Mouse (Mus musculus) retina, adult 2 months (tissue): ENCODE data around the gene Gnai3.

Experiments
- DNase-seq: peaks from one replicate; pipeline ENCODE4 v3.0.0-alpha.2; 2012; ENCODE audit warnings: low read depth, low spot score

Gene Gnai3

GRCm38 (mm10) chr3:108112246-108112645 is 33.7 kb downstream of the Gnai3 start:
- no peak for DNase-seq

- DNase-seq = no peak
Measured at GRCm38 (mm10) chr3:108111320-108111719, 34.6 kb downstream of the Gnai3 start.

GRCm38 (mm10) chr3:108105281-108105680 is 40.7 kb downstream of the Gnai3 start:
- no peak for DNase-seq

- DNase-seq = no peak
Measured at GRCm38 (mm10) chr3:108102075-108102474, 43.9 kb downstream of the Gnai3 start.

GRCm38 (mm10) chr3:108101594-108101993 is 44.4 kb downstream of the Gnai3 start:
- DNase-seq = no peak

- no peak for DNase-seq
Measured at GRCm38 (mm10) chr3:108098316-108098715, 47.6 kb downstream of the Gnai3 start.

- no peak for DNase-seq
Measured at GRCm38 (mm10) chr3:108097656-108098055, 48.3 kb downstream of the Gnai3 start.

- no peak for DNase-seq
Measured at GRCm38 (mm10) chr3:108096726-108097125, 49.2 kb downstream of the Gnai3 start.

GRCm38 (mm10) chr3:108096226-108096625 is 49.7 kb downstream of the Gnai3 start:
- DNase-seq = no peak

GRCm38 (mm10) chr3:108094976-108095760 is 50.8 kb downstream of the Gnai3 start:
- no peak for DNase-seq

- DNase-seq = peak; percentile 71
Measured at GRCm38 (mm10) chr3:108094146-108094545, 51.8 kb downstream of the Gnai3 start.

- no peak for DNase-seq
Measured at GRCm38 (mm10) chr3:108093306-108093705, 52.6 kb downstream of the Gnai3 start.

GRCm38 (mm10) chr3:108092536-108093115 is 53.3 kb downstream of the Gnai3 start, which contains the start of gene Gnat2:
Gnat2 (plus strand) TSS chr3:108092789.
- no peak for DNase-seq

- no peak for DNase-seq
Measured at GRCm38 (mm10) chr3:108092030-108092429, 53.9 kb downstream of the Gnai3 start.

- no peak for DNase-seq
Measured at GRCm38 (mm10) chr3:108090561-108090960, 55.4 kb downstream of the Gnai3 start.

- DNase-seq = no peak
Measured at GRCm38 (mm10) chr3:108089916-108090315, 56.0 kb downstream of the Gnai3 start.

- no peak for DNase-seq
Measured at GRCm38 (mm10) chr3:108088842-108089380, 57.0 kb downstream of the Gnai3 start.

GRCm38 (mm10) chr3:108087329-108087728 is 58.6 kb downstream of the Gnai3 start:
- DNase-seq = no peak

- no peak for DNase-seq
Measured at GRCm38 (mm10) chr3:108086470-108086979, 59.4 kb downstream of the Gnai3 start, which contains the start of gene Ampd2. Ampd2 (minus strand) TSS chr3:108086651.

- no peak for DNase-seq
Measured at GRCm38 (mm10) chr3:108085721-108086469, 60.1 kb downstream of the Gnai3 start.

- DNase-seq = no peak
Measured at GRCm38 (mm10) chr3:108085281-108085720, 60.6 kb downstream of the Gnai3 start.

- no peak for DNase-seq
Measured at GRCm38 (mm10) chr3:108084767-108085270, 61.1 kb downstream of the Gnai3 start.
